Mouse (Mus musculus) erythroblast, embryonic 14.5 days (primary cell): ENCODE data around the gene Sbk1. TPM values are rescaled to one million over a fixed set of nuclear protein-coding genes. Genes with fewer than 3 reads are reported as not detected.
"Not testable (repeated sequence)": the region's sequence is repeated elsewhere in the genome, so short reads cannot be mapped to it uniquely, and the experiment has no call there.

Source experiments
- H3K27me3 ChIP-seq: 2 replicates; pipeline ENCODE4 v1.6.1; 2012; ENCODE audit warnings: inconsistent platforms; ENCODE audit not compliant: control insufficient read depth
- H3K36me3 ChIP-seq: 2 replicates; pipeline ENCODE4 v1.6.1; 2012; ENCODE audit warnings: mild to moderate bottlenecking, inconsistent platforms; ENCODE audit not compliant: control insufficient read depth
- H3K4me1 ChIP-seq: 2 replicates; pipeline ENCODE4 v1.6.1; 2012; ENCODE audit warnings: inconsistent platforms; ENCODE audit not compliant: control insufficient read depth
- H3K4me3 ChIP-seq: replicated peaks from 2 replicates; pipeline ENCODE3; 2012; ENCODE audit warnings: moderate library complexity, mild to moderate bottlenecking, inconsistent platforms
- H3K9me3 ChIP-seq: 2 replicates; pipeline ENCODE4 v1.6.1; 2012; ENCODE audit warnings: low read length, inconsistent platforms, mixed read lengths; ENCODE audit not compliant: control insufficient read depth
- GATA1 ChIP-seq: IDR thresholded peaks from 2 replicates; pipeline ENCODE4 v1.6.1; 2012; ENCODE audit warnings: low read length, inconsistent platforms, mixed read lengths
- TAL1 ChIP-seq: IDR thresholded peaks from 3 replicates; pipeline ENCODE4 v1.6.1; 2012; ENCODE audit warnings: low read length, inconsistent platforms, mixed read lengths
- polyA plus RNA-seq: library from polyadenylated mRNA; stranded (reverse); fragments of >175 nt; gene quantifications from 2 replicates; pipeline ENCODE4 v1.2.3, GENCODE M21; 2012

Sbk1 gene
- polyA plus RNA-seq, 1 experiment: 0.05 TPM

GRCm38 (mm10) chr7:126289371-126289770, 17.0 kb downstream of the Sbk1 start:
- H3K27me3 ChIP-seq: peaks cover 19% of the 10 kb centered on the region
- no peaks in the 10 kb centered on the region; the same call in 1 of the 2 replicates for H3K36me3 ChIP-seq

GRCm38 (mm10) chr7:126289956-126290355, 17.5 kb downstream of the Sbk1 start:
- peaks cover 4% of the 10 kb centered on the region; the same call in 1 of the 2 replicates for H3K4me1 ChIP-seq
- no peak for TF ChIP-seq TAL1
- TF ChIP-seq GATA1: no peak
- H3K36me3 ChIP-seq: no peaks in the 10 kb centered on the region; the same call in 1 of the 2 replicates
- no peaks in the 10 kb centered on the region; the same call in 1 of the 2 replicates for H3K9me3 ChIP-seq
- H3K4me3 ChIP-seq: no peak overlapping the region
- H3K27me3 ChIP-seq: peaks cover 19% of the 10 kb centered on the region

More at GRCm38 (mm10) chr7:126289371-126289770, 17.0 kb downstream of the Sbk1 start:
- Histone ChIP-seq H3K4me3 (no peak overlapping the region), H3K4me1 (peaks cover 4% of the 10 kb centered on the region; the same call in 1 of the 2 replicates), H3K9me3 (no peaks in the 10 kb centered on the region; the same call in 1 of the 2 replicates)
- TF ChIP-seq TAL1: no peak
- TF ChIP-seq GATA1: no peak

- Histone ChIP-seq H3K4me3 (no peak overlapping the region), H3K4me1 (no peaks in the 10 kb centered on the region), H3K9me3 (no peaks in the 10 kb centered on the region; the same call in 1 of the 2 replicates), H3K36me3 (no peaks in the 10 kb centered on the region; the same call in 1 of the 2 replicates), H3K27me3 (peaks cover 19% of the 10 kb centered on the region)
- no peak for TF ChIP-seq GATA1
- TF ChIP-seq TAL1: no peak
These were observed 19.5 kb downstream of the Sbk1 start for GRCm38 (mm10) chr7:126291681-126292545.

GRCm38 (mm10) chr7:126293091-126293490, 20.7 kb downstream of the Sbk1 start:
- H3K4me3 ChIP-seq: no peak overlapping the region
- TF ChIP-seq GATA1 (no peak), TAL1 (no peak)
- H3K27me3 ChIP-seq: peaks cover 19% of the 10 kb centered on the region
- no peaks in the 10 kb centered on the region; the same call in 1 of the 2 replicates for H3K36me3 ChIP-seq
- H3K9me3 ChIP-seq: no peaks in the 10 kb centered on the region; the same call in 1 of the 2 replicates
- H3K4me1 ChIP-seq: no peaks in the 10 kb centered on the region

GRCm38 (mm10) chr7:126297579-126298460, 25.4 kb downstream of the Sbk1 start:
- Histone ChIP-seq H3K4me1 (no peaks in the 10 kb centered on the region), H3K4me3 (no peak overlapping the region), H3K9me3 (no peaks in the 10 kb centered on the region), H3K27me3 (peaks cover 4% of the 10 kb centered on the region; the same call in 1 of the 2 replicates), H3K36me3 (no peaks in the 10 kb centered on the region)
- TF ChIP-seq GATA1 (no peak), TAL1 (no peak)

- Histone ChIP-seq H3K36me3 (no peaks in the 10 kb centered on the region), H3K4me3 (no peak overlapping the region), H3K9me3 (no peaks in the 10 kb centered on the region), H3K4me1 (no peaks in the 10 kb centered on the region), H3K27me3 (no peaks in the 10 kb centered on the region)
- no peak for TF ChIP-seq GATA1
- no peak for TF ChIP-seq TAL1
These were observed 26.4 kb downstream of the Sbk1 start for GRCm38 (mm10) chr7:126298856-126299255.

- H3K4me1 ChIP-seq, H3K27me3 ChIP-seq, H3K4me3 ChIP-seq, H3K9me3 ChIP-seq, H3K36me3 ChIP-seq: not testable (repeated sequence)
These were observed 29.4 kb downstream of the Sbk1 start for GRCm38 (mm10) chr7:126301831-126302230.

GRCm38 (mm10) chr7:126311822-126312221, 39.4 kb downstream of the Sbk1 start:
- no peaks in the 10 kb centered on the region for H3K27me3 ChIP-seq
- no peak overlapping the region for H3K4me3 ChIP-seq
- no peaks in the 10 kb centered on the region for H3K9me3 ChIP-seq
- TF ChIP-seq TAL1: no peak
- no peak for TF ChIP-seq GATA1
- H3K4me1 ChIP-seq: no peaks in the 10 kb centered on the region
- H3K36me3 ChIP-seq: no peaks in the 10 kb centered on the region

GRCm38 (mm10) chr7:126313309-126313708, 40.9 kb downstream of the Sbk1 start:
- no peaks in the 10 kb centered on the region for H3K36me3 ChIP-seq
- no peaks in the 10 kb centered on the region for H3K4me1 ChIP-seq
- TF ChIP-seq GATA1 (no peak), TAL1 (no peak)
- H3K4me3 ChIP-seq: no peak overlapping the region
- H3K9me3 ChIP-seq: no peaks in the 10 kb centered on the region
- H3K27me3 ChIP-seq: no peaks in the 10 kb centered on the region
